8 mouse cellular contexts compared by ENCODE assay signal in the genomic region with DNA sequence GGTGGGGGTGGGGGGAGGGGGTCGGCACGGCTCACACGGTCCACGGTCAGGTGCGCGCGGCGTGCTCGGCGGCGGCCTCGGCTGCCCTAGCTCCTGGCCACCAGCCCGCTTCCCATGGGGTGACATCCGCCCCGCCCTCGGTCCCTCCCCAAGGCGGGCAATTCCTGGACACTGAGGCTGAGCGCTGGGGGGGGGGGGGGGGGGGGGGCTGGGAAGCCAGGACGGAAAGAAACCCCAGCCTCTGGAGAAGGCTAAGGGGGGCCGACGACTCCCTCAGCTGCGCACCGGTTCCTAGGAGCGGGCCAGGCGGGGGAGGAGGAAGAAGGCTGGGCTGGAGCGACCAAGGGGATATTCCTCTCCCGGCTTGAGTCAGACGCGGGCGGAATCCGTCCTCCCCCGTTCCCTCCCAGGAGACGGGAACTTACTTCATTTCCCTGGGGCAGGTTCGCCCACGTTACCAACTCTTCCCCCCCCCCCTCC. TPM values are rescaled to one million over a fixed set of nuclear protein-coding genes. Genes with fewer than 3 reads are reported as not detected.
DNase-seq lines count a peak whose midpoint lies in the region; ATAC-seq and TF ChIP-seq lines count a peak whose summit lies in the region.

No protein-coding gene starts in this region.

- H3K9me3 ChIP-seq in hindbrain, embryonic 14.5 days (ENCODE audit: control insufficient read depth, low read length): no peaks in the 10 kb centered on the region

- H3K4me1 ChIP-seq in hindbrain, embryonic 14.5 days (replicated peaks; ENCODE audit: control insufficient read depth, insufficient read depth, low read length): peaks cover 12% of the 10 kb centered on the region; the same call in 1 of the 2 replicates

- H3K36me3 ChIP-seq in hindbrain, embryonic 14.5 days (replicated peaks; ENCODE audit: control insufficient read depth, insufficient read depth): no peaks in the 10 kb centered on the region

- no peak for TF ChIP-seq CTCF in gastrocnemius, adult 2 months (IDR thresholded peaks at IDR 0.05)

- peaks cover 16% of the 10 kb centered on the region; the same call in 1 of the 2 replicates for H3K27me3 ChIP-seq in hindbrain, embryonic 14.5 days (ENCODE audit: control insufficient read depth, insufficient read depth, low read length)

- ATAC-seq in common myeloid progenitor, adult 5-6 weeks (replicated peaks; ENCODE audit: low read depth, poor library complexity, severe bottlenecking): peak; percentile 17; the same call in 1 of the 2 replicates
- peak; percentile 80 for ATAC-seq in hindbrain, embryonic 14.5 days (ENCODE audit: low FRiP score)
- no peak for ATAC-seq in CD4-positive, CD25-positive, alpha-beta regulatory T cell, adult 4 months

- peak overlapping the region; percentile 97 for H3K4me2 ChIP-seq in hindbrain, embryonic 14.5 days (replicated peaks)

- H3K9ac ChIP-seq in hindbrain, embryonic 14.5 days: peak overlapping the region; percentile 72

- WGBS in hindbrain, embryonic 14.5 days: 0% methylated on average over 9 of the region's 35 CpGs

- H3K4me3 ChIP-seq in gastrocnemius, adult 2 months: peak overlapping the region; percentile 88
- H3K4me3 ChIP-seq in hindbrain, embryonic 14.5 days (replicated peaks; ENCODE audit: low read length): peak overlapping the region; percentile 64

- DNase-seq in adrenal gland, postnatal 14 days: peak; percentile 96
- peak; percentile 97 for DNase-seq in gastrocnemius, adult 2 months
- peak; percentile 47 for DNase-seq in hindbrain, embryonic 14.5 days (ENCODE audit: low spot score)
- peak; percentile 83 to 97 for DNase-seq in left cerebral cortex, postnatal 25 days (ENCODE audit: low spot score in 2 of 2)
- peak; percentile 55 for DNase-seq in mesoderm, embryonic 11.5 days (ENCODE audit: low read depth, low spot score)
- DNase-seq in skeletal muscle tissue, adult 2 months (ENCODE audit: low read depth, low spot score): peak; percentile 94

- intact Hi-C loops in gastrocnemius, adult 2 months (cut with DNase I): loop anchor here (1.0 to 2.0 kb wide), 3 partner anchors 89 to 233 kb away; no protein-coding TSS in a partner anchor
- intact Hi-C loops in left cerebral cortex, postnatal 25 days (cut with DNase I): loop anchor here (1.0 to 2.0 kb wide), 9 partner anchors 9 to 233 kb away; no protein-coding TSS in a partner anchor

- H3K27ac ChIP-seq in gastrocnemius, adult 2 months: peak overlapping the region; percentile 100
- peak overlapping the region; percentile 87 for H3K27ac ChIP-seq in hindbrain, embryonic 14.5 days

RNA-seq across cellular contexts. Expression of gene Bhlhe40, which starts 0.7 kb away (rescaled TPM):
- total RNA-seq in adrenal gland, postnatal 14 days (2021): 67.2 and 108 TPM in 2 replicates
- 4.3 and 4.6 TPM in 2 replicates for total RNA-seq in common myeloid progenitor, adult 5-6 weeks (2017)
- total RNA-seq in gastrocnemius, adult 2 months (2021): 100 to 1,000 TPM in 1 of 2 experiments, 10 to 100 TPM in 1; 70.0 to 124 TPM
- polyA plus RNA-seq in hindbrain, embryonic 14.5 days (2014; fragmentation: Nextera tagmentation; extraction: Ambion mirVana): 4.8 and 5.8 TPM in 2 replicates
- 100 to 1,000 TPM in 1 of 2 experiments, 10 to 100 TPM in 1; 78.2 to 102 TPM for total RNA-seq in left cerebral cortex, postnatal 25 days (2021)
- 10 to 100 TPM; 49.7 to 91.7 TPM for polyA plus RNA-seq in CD4-positive, CD25-positive, alpha-beta regulatory T cell, adult 4 months (2017; shearing (Covaris generic))

Comparison
In these comparisons a context has a peak if more than half of its experiments do, and no peak if none do; other contexts are left out.
1. DNase-seq: peak in every context shown above with its lines; median percentile 97 in gastrocnemius, adult 2 months; 96 in adrenal gland, postnatal 14 days; 94 in skeletal muscle tissue, adult 2 months; 90 in left cerebral cortex, postnatal 25 days; 55 in mesoderm, embryonic 11.5 days; 47 in hindbrain, embryonic 14.5 days.
2. RNA of gene Bhlhe40, which starts 0.7 kb away (total RNA-seq): 70.0 to 124 TPM in gastrocnemius, adult 2 months, 67.2 to 108 TPM in adrenal gland, postnatal 14 days and 78.2 to 102 TPM in left cerebral cortex, postnatal 25 days; 4.3 to 4.6 TPM in common myeloid progenitor, adult 5-6 weeks; every median in the first group is over 10 times any median in the second.